Mouse (Mus musculus): ENCODE results near the gene Epha1. TPM values are rescaled to one million over a fixed set of nuclear protein-coding genes. Genes with fewer than 3 reads are reported as not detected.

Gene Epha1
- total and polyA plus RNA-seq, 3 experiments, result not detected

- no peaks in the 10 kb centered on the region for H3K9me3 ChIP-seq (replicated peaks; ENCODE audit: low read length)
- peaks cover 0 to 2% of the 10 kb centered on the region in 2 experiments for H3K36me3 ChIP-seq (replicated peaks in 1 of 2; ENCODE audit: control insufficient read depth in 1 of 2, insufficient read depth in 1 of 2, low read length in 1 of 2)
- TF ChIP-seq CTCF (conservative IDR thresholded peaks at IDR 0.05 in 1 of 2, IDR thresholded peaks at IDR 0.05 in 1 of 2; ENCODE audit: low read depth in 2 of 2, low read length in 2 of 2) (no peak), ZKSCAN1 (IDR thresholded peaks at IDR 0.05; ENCODE audit: borderline replicate concordance, low read depth, low read length) (no peak), MXI1 (IDR thresholded peaks at IDR 0.05; ENCODE audit: low read depth, low read length) (no peak), USF2 (conservative IDR thresholded peaks at IDR 0.05; ENCODE audit: low read depth, low read length) (no peak)
- H3K27me3 ChIP-seq (replicated peaks), result no peaks in the 10 kb centered on the region
- no peak overlapping the region for H3K4me3 ChIP-seq (replicated peaks in 1 of 3; ENCODE audit: low read depth in 2 of 3, low read length in 2 of 3, poor library complexity in 1 of 3)
- no peak overlapping the region for H3K9ac ChIP-seq (ENCODE audit: insufficient read depth, low read depth)
- no peak for DNase-seq (ENCODE audit: extremely low read depth)
- no peak overlapping the region for H3K4me2 ChIP-seq (ENCODE audit: insufficient read depth, low read depth, poor library complexity, severe bottlenecking)
- H3K4me1 ChIP-seq (ENCODE audit: control insufficient read depth in 1 of 2, insufficient read depth in 2 of 2), result no peaks in the 10 kb centered on the region
- H3K27ac ChIP-seq (ENCODE audit: insufficient read depth, low read depth), result no peak overlapping the region
- in situ Hi-C loops (cut with MboI; ENCODE audit: low pct_ligation_motif_present, low pct_unique_long_range_greater_than_20kb, low sequenced_read_pairs), result no loop called here
- H3K79me2 ChIP-seq (replicated peaks; ENCODE audit: control insufficient read depth, extremely low read depth, insufficient read depth, poor library complexity, severe bottlenecking), result no peaks in the 10 kb centered on the region
- dilution Hi-C loops (cut with MboI; ENCODE audit: extremely low pct_ligation_motif_present, extremely low pct_unique_long_range_greater_than_20kb, low sequenced_read_pairs), result no loop called here
Observed at GRCm38 (mm10) chr6:42365215-42365614, 7.9 kb downstream of the Epha1 start.

- in situ Hi-C loops (cut with MboI; ENCODE audit: low pct_ligation_motif_present, low pct_unique_long_range_greater_than_20kb, low sequenced_read_pairs) (no loop called here), dilution Hi-C loops (cut with MboI; ENCODE audit: extremely low pct_ligation_motif_present, extremely low pct_unique_long_range_greater_than_20kb, low sequenced_read_pairs) (no loop called here)
- DNase-seq (ENCODE audit: extremely low read depth), result no peak
- H3K27me3 ChIP-seq (replicated peaks), result no peaks in the 10 kb centered on the region
- no peak overlapping the region for H3K4me2 ChIP-seq (ENCODE audit: insufficient read depth, low read depth, poor library complexity, severe bottlenecking)
- H3K27ac ChIP-seq (ENCODE audit: insufficient read depth, low read depth), result no peak overlapping the region
- H3K9me3 ChIP-seq (replicated peaks; ENCODE audit: low read length), result no peaks in the 10 kb centered on the region
- H3K4me3 ChIP-seq (replicated peaks in 1 of 3; ENCODE audit: low read depth in 2 of 3, low read length in 2 of 3, poor library complexity in 1 of 3), result no peak overlapping the region
- H3K9ac ChIP-seq (ENCODE audit: insufficient read depth, low read depth), result no peak overlapping the region
- TF ChIP-seq MAFK (IDR thresholded peaks at IDR 0.05; ENCODE audit: insufficient replicate concordance, low read length), result no peak
- TF ChIP-seq GABPA (IDR thresholded peaks at IDR 0.05; ENCODE audit: insufficient replicate concordance, low read depth, low read length), result no peak
- no peak for TF ChIP-seq SMC3 (IDR thresholded peaks at IDR 0.05; ENCODE audit: low read depth, low read length)
- H3K4me1 ChIP-seq (ENCODE audit: control insufficient read depth in 1 of 2, insufficient read depth in 2 of 2), result no peaks in the 10 kb centered on the region
- H3K79me2 ChIP-seq (replicated peaks; ENCODE audit: control insufficient read depth, extremely low read depth, insufficient read depth, poor library complexity, severe bottlenecking), result no peaks in the 10 kb centered on the region
- H3K36me3 ChIP-seq (replicated peaks in 1 of 2; ENCODE audit: control insufficient read depth in 1 of 2, insufficient read depth in 1 of 2, low read length in 1 of 2), result peaks cover 0 to 3% of the 10 kb centered on the region in 2 experiments
Observed at GRCm38 (mm10) chr6:42364607-42365006, 8.5 kb downstream of the Epha1 start.

DNA sequence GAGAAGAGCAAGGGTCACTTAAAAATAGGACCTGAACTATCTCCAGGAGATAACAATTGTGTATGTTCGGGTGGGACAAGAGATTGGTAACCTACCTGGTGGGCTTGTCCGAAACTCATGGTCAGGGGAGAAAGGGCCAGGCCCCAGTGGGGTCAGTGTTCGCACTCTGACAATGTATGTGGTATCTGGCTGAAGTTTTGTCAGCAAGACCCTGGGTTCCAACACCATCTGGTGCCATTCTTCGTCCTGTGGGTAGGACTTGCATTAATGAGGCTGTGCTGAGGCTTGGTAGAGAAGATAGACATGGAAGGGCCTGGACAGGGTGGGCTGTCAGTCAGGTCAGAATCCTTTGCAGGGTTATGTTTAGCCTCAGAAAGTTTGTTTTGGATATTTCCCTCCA, 9.0 kb downstream of the Epha1 start:
- H3K9me3 ChIP-seq (replicated peaks; ENCODE audit: low read length), result no peaks in the 10 kb centered on the region
- in situ Hi-C loops (cut with MboI; ENCODE audit: low pct_ligation_motif_present, low pct_unique_long_range_greater_than_20kb, low sequenced_read_pairs) (no loop called here), dilution Hi-C loops (cut with MboI; ENCODE audit: extremely low pct_ligation_motif_present, extremely low pct_unique_long_range_greater_than_20kb, low sequenced_read_pairs) (no loop called here)
- no peak overlapping the region for H3K4me2 ChIP-seq (ENCODE audit: insufficient read depth, low read depth, poor library complexity, severe bottlenecking)
- H3K27ac ChIP-seq (ENCODE audit: insufficient read depth, low read depth), result no peak overlapping the region
- no peak overlapping the region for H3K9ac ChIP-seq (ENCODE audit: insufficient read depth, low read depth)
- TF ChIP-seq RCOR1 (conservative IDR thresholded peaks at IDR 0.05; ENCODE audit: low read depth, low read length) (no peak), MAX (IDR thresholded peaks at IDR 0.05; ENCODE audit: low read length) (no peak), ETS1 (conservative IDR thresholded peaks at IDR 0.05; ENCODE audit: low read depth, low read length) (no peak), USF1 (IDR thresholded peaks at IDR 0.05; ENCODE audit: low read depth, low read length) (no peak), IRF4 (IDR thresholded peaks at IDR 0.05; ENCODE audit: low read depth, low read length) (no peak), ZNF384 (IDR thresholded peaks at IDR 0.05; ENCODE audit: low read depth, low read length) (no peak), RAD21 (IDR thresholded peaks at IDR 0.05; ENCODE audit: low read depth, low read length) (no peak), CHD1 (IDR thresholded peaks at IDR 0.05; ENCODE audit: low read depth, low read length) (no peak), CTCF (conservative IDR thresholded peaks at IDR 0.05 in 1 of 2, IDR thresholded peaks at IDR 0.05 in 1 of 2; ENCODE audit: low read depth in 2 of 2, low read length in 2 of 2) (no peak)
- DNase-seq (ENCODE audit: extremely low read depth), result no peak
- no peak overlapping the region for H3K4me3 ChIP-seq (replicated peaks in 1 of 3; ENCODE audit: low read depth in 2 of 3, low read length in 2 of 3, poor library complexity in 1 of 3)
- no peaks in the 10 kb centered on the region for H3K4me1 ChIP-seq (ENCODE audit: control insufficient read depth in 1 of 2, insufficient read depth in 2 of 2)
- H3K79me2 ChIP-seq (replicated peaks; ENCODE audit: control insufficient read depth, extremely low read depth, insufficient read depth, poor library complexity, severe bottlenecking), result no peaks in the 10 kb centered on the region
- no peaks in the 10 kb centered on the region for H3K27me3 ChIP-seq (replicated peaks)
- H3K36me3 ChIP-seq (replicated peaks in 1 of 2; ENCODE audit: control insufficient read depth in 1 of 2, insufficient read depth in 1 of 2, low read length in 1 of 2), result peaks cover 0 to 6% of the 10 kb centered on the region in 2 experiments

Data from CH12.LX (cell line).